Mouse (Mus musculus) adipocyte (in vitro differentiated cells): ENCODE results near the gene Arhgap22.

ENCODE experiments used
- DNase-seq: peaks from one replicate; pipeline ENCODE4 v3.0.0-alpha.2; 2016; ENCODE audit warnings: low spot score

Gene Arhgap22

DNA sequence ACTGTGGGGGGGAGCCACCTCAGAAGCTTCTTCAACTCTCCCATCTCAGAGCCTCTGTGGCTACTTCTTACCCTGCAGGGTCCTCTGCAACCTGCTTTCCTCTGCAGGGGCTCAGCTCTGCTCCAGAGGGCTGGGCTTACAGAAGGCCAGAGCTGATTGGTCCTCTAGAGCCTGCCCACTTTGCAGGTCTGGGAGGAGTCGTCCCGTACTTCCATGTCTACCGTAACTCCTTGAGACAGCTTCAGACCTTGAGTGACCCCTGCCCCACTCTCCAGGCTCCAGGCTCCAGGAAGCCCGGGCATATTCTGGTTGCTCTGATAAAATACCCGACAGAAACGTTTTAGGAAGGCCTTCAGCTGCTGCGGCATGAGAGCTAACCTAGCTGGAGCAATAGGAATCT lies 156.2 kb downstream of the Arhgap22 start:
- no peak for DNase-seq

- peak; percentile 85 for DNase-seq
These were observed 157.4 kb downstream of the Arhgap22 start for GRCm38 (mm10) chr14:33371248-33371647.

- no peak for DNase-seq
These were observed 159.4 kb downstream of the Arhgap22 start for GRCm38 (mm10) chr14:33373271-33373670.

DNA sequence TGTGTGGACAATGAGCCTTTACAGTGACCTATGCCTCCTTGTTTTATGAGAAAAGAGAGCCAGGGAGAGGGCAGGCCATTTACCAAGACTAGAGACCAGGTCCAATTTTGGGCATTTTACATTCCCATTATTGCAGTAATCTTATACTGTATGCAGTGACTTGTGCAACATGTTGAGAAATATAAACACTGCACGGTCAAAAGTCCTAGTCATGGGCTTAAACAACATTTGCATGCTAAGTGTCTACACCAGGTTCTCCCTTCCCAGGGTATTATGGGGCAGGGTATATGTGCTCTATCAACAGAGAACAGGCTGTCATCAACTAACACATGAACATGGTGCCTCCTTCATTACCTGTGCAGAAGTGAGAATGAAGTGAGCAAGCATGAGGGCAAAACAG lies 160.3 kb downstream of the Arhgap22 start:
- DNase-seq: peak; percentile 33

- peak; percentile 43 for DNase-seq
These were observed 163.4 kb downstream of the Arhgap22 start for GRCm38 (mm10) chr14:33377211-33377610.

DNA sequence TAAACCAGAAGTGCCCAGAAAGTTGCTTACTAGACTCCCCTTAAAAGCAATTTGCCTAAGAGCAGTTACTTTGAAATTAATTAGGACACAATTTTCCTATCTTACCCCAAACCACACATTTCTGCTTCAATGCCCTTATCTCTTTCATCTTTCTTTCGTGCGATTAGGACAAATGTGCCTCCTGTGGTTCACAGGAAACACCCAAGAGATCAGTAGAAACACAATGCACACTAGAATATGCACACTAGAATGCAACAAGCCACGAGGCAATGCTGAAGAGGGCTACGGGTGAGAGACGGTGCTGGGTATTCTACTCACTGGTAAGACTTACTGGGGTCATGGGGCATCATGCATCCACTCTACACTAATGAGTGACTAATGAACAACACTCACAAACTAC lies 164.9 kb downstream of the Arhgap22 start:
- DNase-seq: no peak

- peak; percentile 26 for DNase-seq
These were observed 167.1 kb downstream of the Arhgap22 start for GRCm38 (mm10) chr14:33380830-33381457.

- no peak for DNase-seq
These were observed 184.4 kb downstream of the Arhgap22 start for GRCm38 (mm10) chr14:33398065-33398860.

- DNase-seq: no peak
These were observed 186.2 kb downstream of the Arhgap22 start for GRCm38 (mm10) chr14:33400019-33400418.

DNA sequence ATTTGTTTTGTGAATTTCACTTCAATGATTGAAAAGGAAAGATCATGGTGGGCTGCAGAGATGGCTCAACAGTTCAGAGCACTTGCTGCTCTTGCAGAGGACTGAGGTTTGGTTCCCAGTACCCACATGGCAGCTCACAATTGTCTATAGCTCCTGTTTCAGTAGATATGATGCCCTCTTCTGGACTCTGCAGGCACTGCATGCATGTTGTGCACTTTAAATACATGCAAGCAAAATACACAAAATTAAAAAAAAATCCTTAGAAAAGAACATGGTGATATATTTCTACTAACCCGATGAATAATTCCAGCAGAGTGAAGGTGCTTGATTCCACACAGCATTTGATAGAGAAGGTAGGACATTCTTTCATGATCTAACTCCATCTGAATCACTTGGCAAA lies 188.5 kb downstream of the Arhgap22 start:
- DNase-seq: no peak

- no peak for DNase-seq
These were observed 201.9 kb downstream of the Arhgap22 start for GRCm38 (mm10) chr14:33415746-33416145.

- DNase-seq: no peak
These were observed 204.6 kb downstream of the Arhgap22 start for GRCm38 (mm10) chr14:33418311-33418909.
